ENCODE assay signal across 15 mouse cellular contexts in genomic region chrX:166183094-166183493, GRCm38 (mm10).
"Had no signal": no experiment of that assay in that cellular context is flagged by ENCODE, and none has a peak within 500 bp of the region (broad histone marks: within the 10 kb centered on the region; RNA-seq: fewer than 3 reads in every experiment).

No protein-coding gene starts in this region.

- H3K27ac ChIP-seq: neural tube, embryonic 15.5 days; stomach, embryonic 15.5 days; stomach, postnatal 0 days had no signal

- H3K36me3 ChIP-seq: neural tube, embryonic 15.5 days; stomach, embryonic 15.5 days had no signal

- DNase-seq: retina, postnatal 1 day; right cerebral cortex, adult 18-20 months; right cerebral cortex, postnatal 14 days; right cerebral cortex, postnatal 25 days; right cerebral cortex, postnatal 4 days; spleen, adult 18-20 months; thymus, adult 18-20 months; thymus, adult 2 months; thymus, postnatal 14 days; thymus, postnatal 25 days; thymus, postnatal 36 days; thymus, postnatal 4 days had no signal

- H3K27me3 ChIP-seq: neural tube, embryonic 15.5 days; stomach, embryonic 15.5 days had no signal

- H3K4me1 ChIP-seq: neural tube, embryonic 15.5 days; stomach, embryonic 15.5 days had no signal

- H3K9me3 ChIP-seq: neural tube, embryonic 15.5 days; stomach, embryonic 15.5 days had no signal

- H3K4me3 ChIP-seq: neural tube, embryonic 15.5 days; stomach, embryonic 15.5 days had no signal

- H3K9ac ChIP-seq: neural tube, embryonic 15.5 days; stomach, embryonic 15.5 days had no signal
